Mouse (Mus musculus): ENCODE results near the gene Cacna1e. TPM values are rescaled to one million over a fixed set of nuclear protein-coding genes. Genes with fewer than 3 reads are reported as not detected.

The Cacna1e gene
- total RNA-seq, 2 experiments from 2014 or later = 164 to 184 TPM

GRCm38 (mm10) chr1:154637821-154638220, 246.5 kb downstream of the Cacna1e start:
- DNase-seq (ENCODE audit: low spot score in 2 of 2) = no peak

- no peak for DNase-seq (ENCODE audit: low spot score in 2 of 2)
Observed at GRCm38 (mm10) chr1:154635766-154636165, 248.5 kb downstream of the Cacna1e start.

DNA sequence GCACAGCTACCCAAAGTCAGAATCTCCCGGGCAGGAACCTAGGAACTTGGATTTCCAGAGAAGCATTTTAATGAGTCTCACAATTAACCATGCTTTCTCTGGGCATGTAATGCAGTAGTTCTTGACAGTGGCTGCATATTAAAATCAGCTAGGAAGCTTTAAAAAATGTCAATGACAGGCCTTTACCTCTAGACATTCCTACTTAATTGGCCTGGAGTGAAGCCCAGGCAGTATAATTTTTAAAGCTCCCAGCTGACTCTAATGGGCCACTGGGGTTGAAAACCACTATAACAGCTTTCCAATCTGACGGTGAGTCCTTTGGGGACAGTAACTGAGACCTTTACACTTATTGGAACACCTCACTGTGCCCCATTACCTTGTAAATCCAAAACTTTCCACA, 251.4 kb downstream of the Cacna1e start:
- no peak for DNase-seq (ENCODE audit: low spot score in 2 of 2)

GRCm38 (mm10) chr1:154622666-154623653, 261.3 kb downstream of the Cacna1e start:
- DNase-seq (ENCODE audit: low spot score in 2 of 2) = peak; percentile 62 to 69

DNA sequence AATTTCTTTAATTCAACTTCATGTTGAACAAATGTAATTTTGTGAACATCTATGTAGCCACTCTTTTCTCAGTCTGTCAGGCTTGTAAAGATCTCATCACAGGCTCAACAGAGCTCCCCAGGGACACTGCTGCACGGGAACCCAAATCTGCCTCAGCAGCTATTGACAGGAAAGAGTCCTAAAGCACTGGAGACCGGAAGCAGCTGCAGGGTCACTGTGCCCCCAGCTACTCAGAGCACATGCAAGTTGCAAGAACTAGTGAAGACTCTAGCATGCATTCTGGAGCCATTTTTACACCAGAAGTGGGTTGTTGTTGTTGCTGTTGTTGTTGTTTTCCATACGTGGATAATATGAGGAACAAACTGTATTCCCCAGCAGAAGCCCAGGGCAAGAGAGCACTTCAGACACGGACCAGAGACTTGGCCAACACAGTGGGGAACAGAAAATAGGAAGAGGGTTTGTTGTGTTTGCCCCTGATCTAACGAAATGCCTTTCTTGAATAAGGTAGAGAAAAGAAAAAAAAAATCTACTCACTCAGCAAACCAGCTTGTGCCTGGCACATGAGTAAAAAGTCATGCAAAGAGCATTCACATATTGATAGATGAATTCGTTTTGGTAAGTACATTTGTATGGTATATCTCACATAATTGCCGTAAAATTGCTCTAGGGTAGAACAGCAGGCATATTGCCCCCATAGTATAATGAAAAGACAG, 266.4 kb downstream of the Cacna1e start:
- no peak for DNase-seq (ENCODE audit: low spot score in 2 of 2)

- no peak for DNase-seq (ENCODE audit: low spot score in 2 of 2)
Observed at GRCm38 (mm10) chr1:154615759-154616158, 268.5 kb downstream of the Cacna1e start.

GRCm38 (mm10) chr1:154608516-154608915, 275.8 kb downstream of the Cacna1e start:
- DNase-seq (ENCODE audit: low spot score in 2 of 2) = no peak

GRCm38 (mm10) chr1:154607406-154607805, 276.9 kb downstream of the Cacna1e start:
- DNase-seq (ENCODE audit: low spot score in 2 of 2) = no peak

GRCm38 (mm10) chr1:154605601-154606000, 278.7 kb downstream of the Cacna1e start:
- DNase-seq (ENCODE audit: low spot score in 2 of 2) = no peak

- no peak for DNase-seq (ENCODE audit: low spot score in 2 of 2)
Observed at GRCm38 (mm10) chr1:154603781-154604180, 280.5 kb downstream of the Cacna1e start.

- DNase-seq (ENCODE audit: low spot score in 2 of 2) = no peak
Observed at GRCm38 (mm10) chr1:154602531-154602930, 281.8 kb downstream of the Cacna1e start.

DNA sequence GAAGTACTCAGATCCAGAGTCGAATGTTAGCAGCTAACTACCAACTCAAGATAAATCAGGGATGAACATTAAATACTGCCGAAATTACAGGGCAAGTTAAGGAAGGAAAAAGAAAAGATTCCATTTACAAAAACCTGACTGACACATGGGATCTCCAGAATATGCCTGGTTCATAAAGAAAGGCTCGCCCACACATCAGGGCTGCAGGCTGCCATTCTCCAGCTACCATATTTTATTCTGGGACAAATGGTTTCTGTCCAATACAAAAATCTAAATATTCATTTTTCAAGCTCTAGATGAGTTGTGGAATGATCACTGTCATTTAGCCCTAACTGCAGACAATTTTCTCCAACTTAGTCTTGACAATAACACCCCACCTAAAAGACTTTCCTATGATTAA, 301.8 kb downstream of the Cacna1e start:
- peak in 1 of 2 experiments; percentile 44 for DNase-seq (ENCODE audit: low spot score in 2 of 2)

DNA sequence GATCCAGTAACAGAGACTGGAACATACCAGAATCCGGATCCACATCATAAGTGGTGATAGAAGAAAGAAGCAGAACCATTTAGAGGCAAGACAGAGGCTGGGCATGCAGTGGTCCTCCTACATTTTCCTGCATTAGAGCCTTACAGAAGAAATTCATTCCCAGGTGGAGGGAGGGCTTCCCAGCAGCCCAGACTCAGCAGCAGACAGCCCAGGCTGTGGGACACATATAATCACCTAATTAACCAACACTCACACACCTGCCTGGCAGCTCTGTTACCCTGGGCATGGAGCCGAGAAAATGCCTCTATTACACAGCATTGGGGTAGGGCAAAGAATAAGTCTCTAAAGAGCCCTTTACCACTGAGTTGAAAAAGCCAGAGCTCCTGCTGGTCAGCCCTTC, 304.4 kb downstream of the Cacna1e start:
- DNase-seq (ENCODE audit: low spot score in 2 of 2) = no peak

DNA sequence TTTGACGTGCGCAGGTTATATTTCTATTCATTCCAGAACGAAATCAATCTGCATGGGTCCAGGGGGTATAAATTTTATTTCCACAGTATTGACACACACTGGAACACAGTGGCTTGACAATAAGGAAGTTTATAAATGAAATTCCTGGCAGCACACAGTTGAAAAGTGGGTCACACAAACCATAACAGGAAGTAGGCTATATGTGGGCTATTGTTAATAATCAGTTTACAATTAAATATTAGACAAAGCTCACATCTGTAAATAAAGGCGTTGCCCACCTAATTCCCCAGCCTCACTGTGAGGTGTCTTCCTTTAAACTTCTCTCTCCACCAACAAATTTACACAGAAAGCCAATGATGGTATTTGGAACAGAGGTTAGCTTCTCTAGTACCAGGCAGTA, 305.6 kb downstream of the Cacna1e start:
- no peak for DNase-seq (ENCODE audit: low spot score in 2 of 2)

DNA sequence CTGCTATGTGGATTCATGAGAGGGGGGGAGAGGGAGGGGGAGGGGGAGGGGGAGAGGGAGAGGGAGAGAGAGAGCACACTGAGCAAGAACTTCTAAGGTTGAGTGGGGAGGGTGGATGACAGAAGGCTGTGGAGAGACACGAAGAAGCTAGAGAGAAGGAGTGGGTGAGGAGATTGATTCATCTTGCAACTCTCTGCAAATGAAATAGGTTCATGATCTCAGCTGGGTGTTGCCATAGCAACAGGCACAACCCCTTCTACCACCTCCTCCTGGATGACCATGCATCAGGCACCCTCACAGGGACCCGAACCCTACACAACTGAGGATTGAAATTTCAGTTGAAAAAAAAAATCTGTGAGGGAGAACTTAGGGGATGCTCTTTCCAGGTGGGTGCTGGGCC, 307.9 kb downstream of the Cacna1e start:
- no peak for DNase-seq (ENCODE audit: low spot score in 2 of 2)

- peak in 1 of 2 experiments; percentile 31 for DNase-seq (ENCODE audit: low spot score in 2 of 2)
Observed at GRCm38 (mm10) chr1:154566026-154566425, 318.3 kb downstream of the Cacna1e start.

DNA sequence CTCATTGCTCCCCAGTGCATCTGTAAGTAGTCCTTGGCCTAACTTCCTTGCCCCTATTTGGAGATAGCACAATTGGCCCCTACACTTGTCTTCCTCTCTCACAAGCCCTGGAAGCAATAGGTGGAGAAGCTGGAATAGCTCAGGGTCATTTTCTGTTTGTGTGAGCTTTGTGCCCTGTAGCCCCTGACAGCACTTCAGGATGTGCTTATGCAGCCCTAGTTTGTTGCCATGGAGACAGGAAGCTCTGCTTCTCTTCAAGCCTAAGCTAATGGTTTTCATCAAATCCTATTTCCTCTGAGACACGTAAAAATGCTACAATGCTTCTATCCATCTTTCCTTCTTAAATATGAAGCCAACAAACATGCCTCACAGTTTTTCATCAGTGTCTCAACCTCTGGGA, 328.5 kb downstream of the Cacna1e start:
- DNase-seq (ENCODE audit: low spot score in 2 of 2) = no peak

DNA sequence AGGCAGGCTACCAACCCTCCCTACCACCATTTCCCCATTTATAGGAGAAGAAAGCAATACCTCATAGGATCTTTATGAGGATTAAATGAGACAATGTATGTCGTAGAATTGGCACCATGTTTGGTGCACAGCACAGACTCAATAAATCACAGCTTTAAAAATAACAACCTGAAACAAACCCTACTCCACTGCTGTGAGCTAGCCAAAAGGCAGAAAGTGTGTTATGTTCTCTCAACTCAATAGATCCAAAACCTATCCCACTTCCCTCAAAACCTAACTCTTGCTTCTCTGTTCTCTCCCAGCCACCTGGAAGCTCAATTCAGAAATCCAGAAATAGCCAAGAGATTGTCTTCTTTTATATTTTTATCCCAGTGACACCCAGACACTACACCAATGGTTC, 331.2 kb downstream of the Cacna1e start:
- no peak for DNase-seq (ENCODE audit: low spot score in 2 of 2)

GRCm38 (mm10) chr1:154537445-154537844, 346.9 kb downstream of the Cacna1e start:
- DNase-seq (ENCODE audit: low spot score in 2 of 2) = no peak

GRCm38 (mm10) chr1:154536763-154537162, 347.5 kb downstream of the Cacna1e start:
- no peak for DNase-seq (ENCODE audit: low spot score in 2 of 2)

DNA sequence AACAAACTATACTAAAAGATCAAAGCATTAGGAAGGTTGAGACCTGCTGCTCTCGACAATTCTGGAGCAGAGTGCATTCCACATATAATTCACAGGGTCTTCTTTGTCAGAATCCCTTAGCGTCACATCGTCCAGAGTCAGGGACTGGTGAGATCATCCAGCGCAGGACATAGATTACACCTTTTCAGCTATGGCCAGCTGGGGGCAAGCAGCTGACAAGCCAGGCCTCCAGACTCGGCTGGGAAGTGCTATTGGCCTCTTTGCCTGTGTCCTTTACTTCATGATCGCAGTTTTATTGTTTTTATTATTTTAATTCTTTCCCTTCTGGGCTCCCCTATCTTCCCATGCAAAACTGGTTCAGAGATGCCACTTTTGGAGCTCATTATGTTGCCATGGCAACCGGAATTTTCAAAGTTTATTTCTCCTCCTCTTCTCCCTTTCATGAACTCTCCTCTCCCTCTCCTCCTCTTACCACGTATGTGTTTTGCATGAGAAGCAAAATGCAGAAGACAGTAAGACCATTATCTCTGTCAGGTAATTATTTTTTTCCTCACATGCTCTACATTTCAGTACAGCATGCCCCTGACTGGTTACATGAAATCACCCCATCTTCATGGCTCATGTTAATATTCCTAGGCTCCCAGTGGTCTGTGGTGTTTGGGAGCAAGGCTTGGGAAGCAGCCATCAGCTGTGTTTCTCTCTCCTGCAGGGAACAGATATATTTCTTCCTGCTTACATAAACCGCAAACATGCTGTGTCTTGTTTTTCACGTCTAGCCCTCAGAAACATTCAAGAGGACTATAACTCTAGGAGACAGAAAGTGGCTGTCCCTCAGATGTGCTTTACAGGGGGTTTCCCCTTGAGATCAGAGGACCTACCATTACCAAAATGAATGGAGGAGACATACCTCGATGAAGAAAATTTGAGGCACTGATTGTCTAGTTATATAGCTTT, 351.0 kb downstream of the Cacna1e start:
- peak in 1 of 2 experiments; percentile 70 for DNase-seq (ENCODE audit: low spot score in 2 of 2)

Measured in layer of hippocampus, postnatal 14 days (tissue).